Mouse (Mus musculus): Measurements from ENCODE around the gene Tamm41. TPM values are rescaled to one million over a fixed set of nuclear protein-coding genes. Genes with fewer than 3 reads are reported as not detected.

Tamm41 gene
- total RNA-seq, 2 experiments from 2014 or later: 10.1 to 10.5 TPM

DNA sequence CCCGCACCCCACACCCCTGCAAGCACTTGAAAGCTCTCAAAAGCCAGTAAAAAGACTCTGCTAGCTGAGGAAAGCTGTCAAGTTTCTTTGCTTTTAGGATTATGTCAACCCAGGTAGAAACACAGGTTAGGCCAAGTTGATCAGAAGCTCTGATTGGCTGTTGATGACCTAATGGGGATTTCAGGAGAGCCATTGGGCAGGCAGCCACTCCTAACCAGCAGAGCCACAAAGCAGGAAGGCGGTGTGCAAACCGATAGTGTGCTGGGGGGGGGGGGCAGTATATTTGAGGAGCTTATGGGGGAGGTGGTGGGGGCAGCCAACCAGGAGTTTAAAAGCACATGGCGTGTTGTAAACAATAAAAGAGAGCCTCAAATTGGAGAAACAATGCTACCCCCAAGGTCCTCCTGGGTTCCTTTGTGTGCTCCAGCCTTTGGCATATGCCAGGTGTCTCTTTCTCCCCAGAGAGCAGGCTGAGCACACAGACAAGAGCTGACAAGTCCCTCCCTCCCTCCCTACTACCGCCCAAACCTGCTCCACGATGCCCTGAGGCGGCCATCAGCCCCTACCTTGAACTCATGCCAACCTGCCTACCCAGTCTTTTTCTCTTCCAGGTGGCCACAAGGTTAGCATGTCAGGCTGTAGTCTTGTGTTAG lies 49.6 kb downstream of the Tamm41 start:
- no peak for DNase-seq (ENCODE audit: low spot score)
- intact Hi-C loops (cut with DNase I): no loop called here

DNA sequence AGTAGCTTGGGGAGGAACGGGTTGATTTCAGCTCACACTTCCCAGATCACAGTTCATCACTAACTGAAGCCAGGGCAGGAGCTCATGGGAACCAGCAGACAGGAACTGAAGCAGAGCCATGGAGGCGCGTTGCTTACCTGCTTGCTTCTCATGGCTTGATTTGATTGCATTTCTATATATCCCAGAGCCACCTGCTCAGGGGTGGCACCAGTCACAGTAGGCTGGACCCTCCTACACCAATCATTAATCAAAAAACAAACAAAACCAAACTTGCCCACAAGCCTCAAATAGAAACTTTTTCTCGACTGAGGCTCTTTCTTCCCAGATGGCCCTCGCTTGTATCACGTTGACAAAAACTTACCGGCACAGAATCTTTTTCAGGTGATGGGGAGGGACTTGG lies 55.0 kb downstream of the Tamm41 start:
- intact Hi-C loops (cut with DNase I): no loop called here
- no peak for DNase-seq (ENCODE audit: low spot score)

- intact Hi-C loops (cut with DNase I): no loop called here
- no peak for DNase-seq (ENCODE audit: low spot score)
These were observed 58.0 kb downstream of the Tamm41 start for GRCm38 (mm10) chr6:114979715-114980114.

DNA sequence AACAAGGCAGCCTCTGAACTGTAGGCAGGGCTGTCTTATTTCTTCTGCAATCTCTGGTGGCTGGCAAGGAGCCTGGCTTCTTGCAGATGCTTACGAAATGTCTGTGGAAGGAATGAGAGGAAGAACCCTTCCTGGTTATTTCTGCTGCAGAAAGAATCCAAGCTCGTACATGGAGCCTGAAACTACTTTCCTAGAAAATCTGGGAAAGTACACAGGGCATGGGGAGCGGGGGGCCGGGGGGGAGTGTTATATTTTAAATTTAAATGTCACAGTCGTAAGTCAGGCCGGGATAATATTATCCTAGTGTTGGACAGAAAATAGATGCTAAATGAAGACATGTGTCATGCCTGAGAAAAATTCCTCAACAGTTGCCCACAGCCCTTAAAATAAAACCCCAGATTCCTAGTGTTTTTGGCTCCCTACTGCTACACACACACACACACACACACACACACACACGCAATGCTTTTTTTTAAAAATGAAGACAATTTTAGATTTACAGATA lies 60.7 kb downstream of the Tamm41 start:
- intact Hi-C loops (cut with DNase I): no loop called here
- no peak for DNase-seq (ENCODE audit: low spot score)

GRCm38 (mm10) chr6:114974331-114974730 lies 63.3 kb downstream of the Tamm41 start:
- no peak for DNase-seq (ENCODE audit: low spot score)
- intact Hi-C loops (cut with DNase I): no loop called here

GRCm38 (mm10) chr6:114972988-114973387 lies 64.7 kb downstream of the Tamm41 start:
- DNase-seq (ENCODE audit: low spot score): no peak
- intact Hi-C loops (cut with DNase I): no loop called here

DNA sequence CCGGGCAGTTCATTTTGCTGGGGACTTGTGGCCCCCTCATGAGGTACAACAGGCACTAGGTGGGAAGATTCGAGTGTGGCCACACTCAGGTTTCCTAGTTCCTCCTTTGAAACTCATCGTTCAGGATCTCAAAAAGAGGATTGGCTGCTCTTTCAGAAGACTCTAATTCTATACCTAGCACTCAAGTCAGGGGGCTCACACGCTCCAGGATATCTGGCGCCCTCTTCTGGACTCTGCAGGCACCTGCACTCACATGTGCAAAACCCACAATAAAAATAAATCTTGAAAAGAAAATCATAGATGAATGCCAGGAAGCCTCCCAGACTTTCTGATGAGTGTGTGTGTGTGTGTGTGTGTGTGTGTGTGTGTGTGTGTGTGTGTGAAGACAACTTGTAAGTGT lies 66.8 kb downstream of the Tamm41 start:
- DNase-seq (ENCODE audit: low spot score): no peak
- intact Hi-C loops (cut with DNase I): no loop called here

DNA sequence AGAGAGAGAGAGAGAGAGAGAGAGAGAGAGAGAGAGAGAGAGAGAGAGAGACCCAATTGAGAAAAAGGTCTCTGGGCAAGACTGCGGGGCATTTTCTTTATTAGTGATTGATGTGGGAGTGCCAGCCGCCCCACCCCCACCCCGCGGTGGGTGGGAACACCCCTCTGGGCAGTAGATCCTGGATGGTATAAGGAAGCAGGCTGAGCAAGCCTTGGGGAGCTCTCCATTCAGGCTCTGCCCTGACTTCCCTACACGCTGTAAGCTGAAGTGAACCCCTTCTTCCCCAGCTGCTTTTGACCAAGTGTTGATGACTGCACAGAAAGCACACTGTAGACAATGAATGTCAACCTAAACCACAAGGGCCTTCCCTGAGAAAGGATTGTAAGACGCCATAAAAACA lies 67.3 kb downstream of the Tamm41 start:
- intact Hi-C loops (cut with DNase I): no loop called here
- DNase-seq (ENCODE audit: low spot score): no peak

GRCm38 (mm10) chr6:114969213-114970120 lies 68.2 kb downstream of the Tamm41 start, which contains the start of gene Vgll4:
Gene Vgll4 (minus strand): TSS chr6:114969994.
- intact Hi-C loops (cut with DNase I): no loop called here
- peak; percentile 29 for DNase-seq (ENCODE audit: low spot score)

GRCm38 (mm10) chr6:114968361-114969212 lies 69.1 kb downstream of the Tamm41 start:
- peak; percentile 28 for DNase-seq (ENCODE audit: low spot score)
- intact Hi-C loops (cut with DNase I): no loop called here

- intact Hi-C loops (cut with DNase I): no loop called here
These were observed 70.1 kb downstream of the Tamm41 start for GRCm38 (mm10) chr6:114967623-114968022.

GRCm38 (mm10) chr6:114966396-114967154 lies 71.1 kb downstream of the Tamm41 start:
- intact Hi-C loops (cut with DNase I): loop anchor here (1.0 kb wide), 1 partner anchor 23 kb away; no protein-coding TSS in a partner anchor
- no peak for DNase-seq (ENCODE audit: low spot score)

More at GRCm38 (mm10) chr6:114967623-114968022, 70.1 kb downstream of the Tamm41 start:
- no peak for DNase-seq (ENCODE audit: low spot score)

DNA sequence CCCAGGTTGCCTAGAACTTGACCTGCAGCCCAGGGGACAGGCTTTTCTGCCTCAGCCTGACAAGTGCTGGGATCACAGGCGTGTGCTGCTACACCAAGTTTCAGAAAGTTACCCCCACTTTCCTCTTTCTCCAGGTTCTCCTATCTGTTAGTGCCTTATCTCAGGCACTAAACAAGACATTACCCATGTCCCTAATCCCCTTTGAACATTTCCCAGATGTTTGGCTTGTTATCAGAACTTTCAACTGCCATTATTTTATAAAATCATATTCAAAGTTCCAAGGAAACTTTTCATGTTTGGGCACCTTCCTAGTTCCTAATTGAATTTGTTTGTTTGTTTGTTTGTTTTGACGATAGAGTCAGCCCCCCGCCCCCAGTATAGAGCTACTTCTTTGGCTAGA lies 71.9 kb downstream of the Tamm41 start:
- no peak for DNase-seq (ENCODE audit: low spot score)
- intact Hi-C loops (cut with DNase I): loop anchor here (1.0 kb wide), 1 partner anchor 23 kb away; no protein-coding TSS in a partner anchor

DNA sequence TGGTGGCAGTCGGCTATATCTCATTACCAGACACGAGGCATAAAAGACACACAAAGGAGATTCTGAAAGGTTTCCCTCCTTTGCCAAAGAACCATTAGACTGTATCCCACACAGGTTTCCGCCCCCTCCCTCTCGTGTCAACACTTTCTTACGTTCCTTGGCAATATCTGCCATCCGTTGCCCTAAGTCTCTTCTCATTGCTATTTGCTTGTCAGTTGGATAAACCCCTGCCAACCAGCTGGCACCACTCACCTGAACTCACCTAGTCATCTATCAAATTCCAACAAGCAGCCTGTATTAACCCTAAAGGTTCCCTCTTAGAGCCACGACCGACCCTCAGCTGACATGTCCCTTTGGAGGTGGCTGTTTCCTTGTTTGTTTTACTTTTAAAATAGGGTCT lies 72.3 kb downstream of the Tamm41 start:
- DNase-seq (ENCODE audit: low spot score): no peak
- intact Hi-C loops (cut with DNase I): no loop called here

- intact Hi-C loops (cut with DNase I): no loop called here
These were observed 73.4 kb downstream of the Tamm41 start for GRCm38 (mm10) chr6:114964235-114964634.

DNA sequence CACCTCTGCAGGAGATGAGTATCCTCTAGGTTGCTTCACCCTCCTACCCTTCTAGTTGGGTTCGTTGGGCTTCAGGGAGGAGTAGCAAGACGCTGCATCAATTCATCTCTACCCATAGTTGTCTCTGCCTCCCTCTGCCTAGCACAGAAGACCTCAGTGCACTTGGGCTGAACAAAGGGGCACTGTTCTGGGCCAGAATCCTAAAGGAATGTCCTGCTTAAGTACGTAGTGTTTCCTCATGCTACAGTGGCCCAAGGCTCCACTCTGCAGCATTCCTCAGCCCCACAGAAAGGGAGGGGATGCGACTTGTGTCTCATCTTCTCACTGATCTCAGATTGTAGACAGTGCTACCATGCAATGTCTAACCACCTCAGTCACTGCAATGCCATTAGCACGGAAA lies 74.0 kb downstream of the Tamm41 start:
- no peak for DNase-seq (ENCODE audit: low spot score)
- intact Hi-C loops (cut with DNase I): no loop called here

More at GRCm38 (mm10) chr6:114964235-114964634, 73.4 kb downstream of the Tamm41 start:
- no peak for DNase-seq (ENCODE audit: low spot score)

DNA sequence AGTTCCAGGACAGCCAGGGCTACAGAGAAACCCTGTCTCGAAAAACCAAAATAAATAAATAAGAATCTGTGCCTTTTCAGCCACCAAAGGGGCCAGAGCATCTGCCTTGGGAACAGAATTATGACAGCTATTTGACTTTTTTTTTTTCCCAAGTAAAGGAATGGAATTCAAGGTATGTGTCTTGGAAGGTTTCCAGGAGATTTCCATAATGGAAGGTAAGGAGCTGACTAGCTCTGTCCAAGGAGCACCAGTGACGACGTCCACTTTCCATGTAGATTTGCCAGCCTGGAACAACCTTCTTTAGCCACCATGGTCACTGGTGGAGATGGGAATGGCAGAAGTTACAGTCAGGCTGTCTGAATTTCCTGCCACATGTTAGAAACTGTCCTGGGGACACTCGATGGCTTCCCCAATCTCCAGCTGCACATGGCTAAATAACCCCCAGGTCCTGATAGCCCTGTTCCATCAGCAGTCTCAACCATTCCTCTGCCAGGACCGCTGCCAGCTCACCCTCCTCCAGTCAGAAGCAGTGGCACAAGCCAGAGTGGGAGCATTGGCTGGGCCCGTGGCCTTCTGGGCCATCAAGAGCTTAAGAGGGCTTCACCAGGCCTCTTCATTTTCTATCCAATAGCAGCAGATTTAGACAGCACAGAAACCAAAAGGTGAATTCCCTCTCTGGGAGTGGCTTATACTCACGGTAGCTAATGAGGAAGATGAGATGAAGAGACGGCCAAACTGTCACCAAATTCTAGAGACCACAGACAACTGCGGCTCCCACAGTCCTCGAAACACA lies 76.2 kb downstream of the Tamm41 start:
- intact Hi-C loops (cut with DNase I): no loop called here
- DNase-seq (ENCODE audit: low spot score): no peak

DNA sequence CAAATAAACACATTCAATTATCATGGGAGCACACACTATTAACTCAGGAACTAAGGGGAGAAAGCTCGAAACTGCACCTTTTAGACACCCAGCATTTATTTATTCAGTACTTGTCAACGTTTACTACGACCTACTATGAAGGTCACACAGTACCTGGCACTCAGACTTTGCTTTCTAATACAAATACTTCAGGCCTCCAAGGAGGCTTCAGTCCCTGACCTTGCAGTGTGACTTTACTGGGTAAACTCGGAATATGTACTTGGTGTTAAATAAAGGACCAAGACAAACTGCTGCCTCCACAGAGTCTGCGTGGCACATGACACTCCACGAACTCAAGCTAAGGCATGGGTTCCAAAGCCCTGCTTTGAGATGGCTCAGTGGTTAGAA lies 78.7 kb downstream of the Tamm41 start:
- DNase-seq (ENCODE audit: low spot score): no peak
- intact Hi-C loops (cut with DNase I): no loop called here

Data from heart, postnatal 25 days (tissue).